Mouse (Mus musculus): Measurements from ENCODE around the gene Doc2a. TPM values are rescaled to one million over a fixed set of nuclear protein-coding genes. Genes with fewer than 3 reads are reported as not detected.
A peak's percentile ranks its signal among the peaks of the same experiment; 100 is the strongest.

Doc2a gene
- polyA plus RNA-seq, 1 experiment = not detected

DNA sequence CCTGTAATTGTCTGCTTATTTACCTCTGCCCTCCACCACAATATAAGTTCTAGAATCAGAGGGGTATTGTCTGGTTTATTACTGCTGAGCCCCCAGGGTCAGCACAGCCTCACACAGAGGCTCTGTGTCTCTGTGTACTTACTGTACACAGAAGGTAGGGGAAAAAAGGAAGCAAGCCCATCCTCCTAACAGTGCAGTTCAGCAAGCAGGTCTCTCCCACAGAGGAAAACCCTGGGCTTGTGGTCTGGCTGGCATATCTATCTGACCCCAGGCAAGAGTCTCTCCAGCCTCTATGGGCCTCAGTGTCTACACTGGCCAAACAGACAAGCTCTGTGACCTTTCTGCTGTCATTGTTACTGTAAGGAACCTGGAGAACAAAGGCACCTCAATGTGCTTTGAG is 43.5 kb upstream of the Doc2a start:
- Histone ChIP-seq H3K4me1 (ENCODE audit: control insufficient read depth, insufficient read depth, low read length) (no peaks in the 10 kb centered on the region), H3K4me3 (ENCODE audit: insufficient read depth, low read length) (no peak overlapping the region), H3K27ac (ENCODE audit: insufficient read depth, low read length) (no peak overlapping the region)
- no peak for TF ChIP-seq CTCF (IDR thresholded peaks at IDR 0.05; ENCODE audit: borderline replicate concordance, insufficient read depth, low read length)
- no peak for TF ChIP-seq POLR2A (IDR thresholded peaks at IDR 0.05; ENCODE audit: low read depth, low read length)

DNA sequence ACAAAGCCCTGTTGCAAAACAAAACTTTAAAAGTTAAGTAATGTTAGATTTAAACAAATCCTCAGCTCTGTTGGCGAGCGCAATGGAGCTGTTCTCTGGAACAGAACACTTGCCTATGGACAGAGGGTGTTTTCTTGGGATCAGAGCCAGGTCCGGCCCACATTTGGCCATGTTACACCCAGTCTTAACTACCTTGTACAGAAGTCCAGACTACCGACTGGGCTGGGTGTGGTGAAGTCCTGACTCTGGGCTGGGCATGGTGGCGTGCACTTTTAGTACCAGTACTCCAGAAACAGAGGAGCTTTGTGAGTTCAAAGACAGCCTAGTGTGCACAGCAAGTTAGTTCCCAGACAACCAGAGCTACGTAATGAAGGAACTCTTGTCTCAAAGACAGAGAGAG is 40.3 kb upstream of the Doc2a start:
- peak overlapping the region; percentile 6; the same call in 1 of the 2 replicates for H3K27ac ChIP-seq (ENCODE audit: insufficient read depth, low read length)
- TF ChIP-seq CTCF (IDR thresholded peaks at IDR 0.05; ENCODE audit: borderline replicate concordance, insufficient read depth, low read length) = no peak
- TF ChIP-seq POLR2A (IDR thresholded peaks at IDR 0.05; ENCODE audit: low read depth, low read length) = no peak
- H3K4me1 ChIP-seq (ENCODE audit: control insufficient read depth, insufficient read depth, low read length) = no peaks in the 10 kb centered on the region
- no peak overlapping the region for H3K4me3 ChIP-seq (ENCODE audit: insufficient read depth, low read length)

DNA sequence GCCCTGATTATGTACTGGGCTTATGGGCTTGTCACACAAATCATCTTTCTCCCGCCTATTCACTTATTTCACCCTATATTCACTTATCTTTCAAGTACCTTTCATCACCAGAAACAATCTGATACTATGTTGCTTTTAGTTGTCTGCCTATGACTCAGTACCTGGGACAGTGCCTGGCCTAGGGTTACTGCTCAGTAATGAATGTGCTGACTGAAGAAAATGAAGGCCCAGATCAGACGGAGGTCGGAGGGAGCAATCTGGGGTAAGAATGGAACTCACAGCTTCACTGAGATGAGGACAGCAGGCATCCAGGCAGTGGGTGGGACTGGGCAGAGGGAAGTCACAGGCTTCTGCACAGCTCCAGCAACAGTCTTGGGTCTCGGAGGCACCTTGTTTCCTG is 39.8 kb upstream of the Doc2a start:
- no peak overlapping the region for H3K4me3 ChIP-seq (ENCODE audit: insufficient read depth, low read length)
- H3K27ac ChIP-seq (ENCODE audit: insufficient read depth, low read length) = peak overlapping the region; percentile 6; the same call in 1 of the 2 replicates
- TF ChIP-seq POLR2A (IDR thresholded peaks at IDR 0.05; ENCODE audit: low read depth, low read length) (no peak), CTCF (IDR thresholded peaks at IDR 0.05; ENCODE audit: borderline replicate concordance, insufficient read depth, low read length) (no peak)
- no peaks in the 10 kb centered on the region for H3K4me1 ChIP-seq (ENCODE audit: control insufficient read depth, insufficient read depth, low read length)

DNA sequence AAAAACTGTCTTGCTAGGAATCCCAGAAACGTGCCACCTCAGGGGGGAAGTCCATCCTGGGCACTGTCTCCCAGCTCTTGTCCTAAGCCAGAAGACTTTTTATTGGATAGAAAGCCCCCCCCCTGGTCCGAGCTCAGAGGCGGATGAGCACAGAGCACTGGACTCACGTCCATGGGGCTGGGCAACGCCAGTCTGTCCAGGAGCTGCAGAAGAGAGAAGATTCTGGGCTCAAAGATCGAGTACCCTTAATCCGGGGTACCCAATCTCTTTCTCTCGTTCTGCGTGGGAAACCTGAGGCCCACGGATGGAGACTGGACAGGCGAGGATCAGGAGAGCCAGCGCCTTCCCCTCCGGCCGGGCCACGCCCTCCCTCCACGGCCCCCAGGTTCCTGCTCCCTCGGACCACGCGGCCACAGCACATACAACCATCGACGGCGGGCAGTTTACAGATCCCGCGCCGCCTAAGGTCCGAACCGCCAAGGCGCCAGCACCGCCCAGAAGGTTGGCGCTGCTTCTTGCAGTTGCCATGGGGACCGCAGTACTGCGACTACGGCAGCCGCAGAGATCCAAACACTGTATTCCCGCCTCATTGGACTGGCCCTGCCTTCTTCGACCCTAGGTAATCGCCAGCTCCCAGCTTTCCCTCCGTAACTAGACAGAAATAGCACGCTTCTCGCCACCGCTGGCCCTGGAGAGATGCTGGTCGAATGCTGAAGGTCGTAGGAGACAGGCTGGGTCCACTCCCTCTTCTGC is 38.3 kb upstream of the Doc2a start:
- TF ChIP-seq CTCF (IDR thresholded peaks at IDR 0.05; ENCODE audit: borderline replicate concordance, insufficient read depth, low read length) = no peak
- peak; percentile 62 for TF ChIP-seq POLR2A (IDR thresholded peaks at IDR 0.05; ENCODE audit: low read depth, low read length)
- peak overlapping the region; percentile 48 for H3K4me3 ChIP-seq (ENCODE audit: insufficient read depth, low read length)
- H3K27ac ChIP-seq (ENCODE audit: insufficient read depth, low read length) = no peak overlapping the region
- H3K4me1 ChIP-seq (ENCODE audit: control insufficient read depth, insufficient read depth, low read length) = no peaks in the 10 kb centered on the region

GRCm38 (mm10) chr7:126809723-126810369 is 37.4 kb upstream of the Doc2a start:
- H3K4me3 ChIP-seq (ENCODE audit: insufficient read depth, low read length) = no peak overlapping the region
- TF ChIP-seq POLR2A (IDR thresholded peaks at IDR 0.05; ENCODE audit: low read depth, low read length) = no peak
- TF ChIP-seq CTCF (IDR thresholded peaks at IDR 0.05; ENCODE audit: borderline replicate concordance, insufficient read depth, low read length) = no peak
- no peak overlapping the region for H3K27ac ChIP-seq (ENCODE audit: insufficient read depth, low read length)
- no peaks in the 10 kb centered on the region for H3K4me1 ChIP-seq (ENCODE audit: control insufficient read depth, insufficient read depth, low read length)

DNA sequence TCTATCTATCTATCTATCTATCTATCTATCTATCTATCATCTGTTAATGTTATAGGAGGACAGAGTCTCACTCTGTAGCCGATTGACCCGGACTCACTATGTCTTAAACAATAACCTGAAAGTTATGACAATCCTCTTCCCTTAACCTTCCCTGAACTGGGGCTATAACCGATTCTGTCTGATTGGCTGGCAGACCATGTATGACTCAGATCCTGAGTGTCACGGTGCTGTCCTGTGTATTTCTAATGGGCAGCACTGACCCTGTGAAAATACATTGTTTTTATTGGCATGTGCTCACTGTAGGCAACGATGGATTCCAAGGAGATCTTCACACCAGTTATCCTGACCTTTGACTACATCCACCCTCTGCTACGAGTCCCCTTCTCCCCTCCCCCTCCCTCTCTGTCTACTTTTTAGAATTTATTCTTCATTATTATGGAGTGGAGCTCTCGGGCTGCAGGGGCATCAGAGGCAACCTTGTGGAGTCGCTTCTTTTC is 31.4 kb upstream of the Doc2a start:
- Histone ChIP-seq H3K27ac (ENCODE audit: insufficient read depth, low read length) (no peak overlapping the region), H3K4me3 (ENCODE audit: insufficient read depth, low read length) (no peak overlapping the region), H3K4me1 (ENCODE audit: control insufficient read depth, insufficient read depth, low read length) (no peaks in the 10 kb centered on the region)
- TF ChIP-seq POLR2A (IDR thresholded peaks at IDR 0.05; ENCODE audit: low read depth, low read length) (no peak), CTCF (IDR thresholded peaks at IDR 0.05; ENCODE audit: borderline replicate concordance, insufficient read depth, low read length) (no peak)

GRCm38 (mm10) chr7:126816494-126816893 is 30.7 kb upstream of the Doc2a start:
- no peak overlapping the region for H3K4me3 ChIP-seq (ENCODE audit: insufficient read depth, low read length)
- no peaks in the 10 kb centered on the region for H3K4me1 ChIP-seq (ENCODE audit: control insufficient read depth, insufficient read depth, low read length)
- TF ChIP-seq CTCF (IDR thresholded peaks at IDR 0.05; ENCODE audit: borderline replicate concordance, insufficient read depth, low read length) = no peak
- no peak overlapping the region for H3K27ac ChIP-seq (ENCODE audit: insufficient read depth, low read length)

- H3K4me1 ChIP-seq (ENCODE audit: control insufficient read depth, insufficient read depth, low read length) = no peaks in the 10 kb centered on the region
- no peak overlapping the region for H3K4me3 ChIP-seq (ENCODE audit: insufficient read depth, low read length)
- TF ChIP-seq CTCF (IDR thresholded peaks at IDR 0.05; ENCODE audit: borderline replicate concordance, insufficient read depth, low read length) (no peak), POLR2A (IDR thresholded peaks at IDR 0.05; ENCODE audit: low read depth, low read length) (no peak)
- no peak overlapping the region for H3K27ac ChIP-seq (ENCODE audit: insufficient read depth, low read length)
These were observed 29.6 kb upstream of the Doc2a start for GRCm38 (mm10) chr7:126817595-126817994.

DNA sequence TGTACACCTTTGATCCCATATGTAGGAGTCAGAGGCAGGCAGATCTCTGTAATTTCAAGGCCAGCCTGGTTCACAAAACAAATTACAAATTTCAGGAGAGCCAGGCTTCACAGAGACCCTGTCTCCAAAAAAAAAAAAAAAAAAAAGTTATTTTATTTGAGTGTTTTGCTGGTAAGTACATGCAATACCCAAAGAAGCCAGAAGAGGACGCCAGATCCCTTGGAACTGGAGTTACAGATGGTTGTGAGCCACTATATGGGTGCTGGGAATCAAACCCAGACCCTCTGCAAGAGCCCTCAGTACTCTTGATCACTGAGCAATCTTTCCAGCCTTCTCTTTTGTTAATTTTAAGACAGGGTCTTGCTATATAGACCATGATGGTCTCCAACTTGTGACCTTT is 28.4 kb upstream of the Doc2a start:
- no peaks in the 10 kb centered on the region for H3K4me1 ChIP-seq (ENCODE audit: control insufficient read depth, insufficient read depth, low read length)
- no peak overlapping the region for H3K4me3 ChIP-seq (ENCODE audit: insufficient read depth, low read length)
- no peak for TF ChIP-seq POLR2A (IDR thresholded peaks at IDR 0.05; ENCODE audit: low read depth, low read length)
- TF ChIP-seq CTCF (IDR thresholded peaks at IDR 0.05; ENCODE audit: borderline replicate concordance, insufficient read depth, low read length) = no peak
- H3K27ac ChIP-seq (ENCODE audit: insufficient read depth, low read length) = no peak overlapping the region

- H3K4me1 ChIP-seq (ENCODE audit: control insufficient read depth, insufficient read depth, low read length) = no peaks in the 10 kb centered on the region
- no peak for TF ChIP-seq POLR2A (IDR thresholded peaks at IDR 0.05; ENCODE audit: low read depth, low read length)
- TF ChIP-seq CTCF (IDR thresholded peaks at IDR 0.05; ENCODE audit: borderline replicate concordance, insufficient read depth, low read length) = peak; percentile 94
These were observed 25.2 kb upstream of the Doc2a start for GRCm38 (mm10) chr7:126821835-126822511.

More at GRCm38 (mm10) chr7:126821835-126822511, 25.2 kb upstream of the Doc2a start:
- no peak overlapping the region for H3K4me3 ChIP-seq (ENCODE audit: insufficient read depth, low read length)
- H3K27ac ChIP-seq (ENCODE audit: insufficient read depth, low read length) = no peak overlapping the region
